Mouse (Mus musculus) intestine, postnatal 0 days (tissue): Measurements from ENCODE around the gene Gtf2a1. TPM values are rescaled to one million over a fixed set of nuclear protein-coding genes. Genes with fewer than 3 reads are reported as not detected.

Experiments
- ATAC-seq: fragments of 200-750 bp; cut with Nextera tagmentation; 2 replicates; pipeline ENCODE4 v1.8.0; 2017; ENCODE audit warnings: mild to moderate bottlenecking, moderate TSS enrichment, moderate library complexity
- H3K27ac ChIP-seq: fragments of 300-500 bp; sonication (generic); 2 replicates; pipeline ENCODE4 v1.5.1; 2014; ENCODE audit warnings: mild to moderate bottlenecking, low read depth, low read length, moderate library complexity
- H3K27me3 ChIP-seq: fragments of 300-500 bp; sonication (generic); replicated peaks from 2 replicates; pipeline ENCODE4 v1.6.1; 2014; ENCODE audit warnings: low read length, mixed read lengths; ENCODE audit not compliant: control insufficient read depth, insufficient read depth
- H3K36me3 ChIP-seq: fragments of 300-500 bp; sonication (generic); 2 replicates; pipeline ENCODE4 v1.6.1; 2014; ENCODE audit warnings: mild to moderate bottlenecking, moderate library complexity; ENCODE audit not compliant: control insufficient read depth, insufficient read depth
- H3K4me1 ChIP-seq: fragments of 300-500 bp; sonication (generic); replicated peaks from 2 replicates; pipeline ENCODE4 v1.6.1; 2014; ENCODE audit warnings: antibody characterized with exemption, low read length, mixed read lengths; ENCODE audit not compliant: control insufficient read depth, insufficient read depth
- H3K4me2 ChIP-seq: fragments of 300-500 bp; sonication (generic); replicated peaks from 2 replicates; pipeline ENCODE4 v1.6.1; 2014; ENCODE audit warnings: low read depth, mild to moderate bottlenecking, moderate library complexity
- H3K4me3 ChIP-seq: fragments of 300-500 bp; sonication (generic); 2 replicates; pipeline ENCODE4 v1.5.1; 2014; ENCODE audit warnings: low read depth, low read length
- H3K9ac ChIP-seq: fragments of 300-500 bp; sonication (generic); 2 replicates; pipeline ENCODE4 v1.6.1; 2014; ENCODE audit warnings: mild to moderate bottlenecking, low read depth, low read length
- H3K9me3 ChIP-seq: fragments of 300-500 bp; sonication (generic); 2 replicates; pipeline ENCODE4 v1.6.1; 2016; ENCODE audit warnings: mixed run types; ENCODE audit not compliant: control insufficient read depth
- CTCF ChIP-seq: sonication (generic); IDR thresholded peaks from 2 replicates; pipeline ENCODE4 v1.5.1; 2016; ENCODE audit warnings: low read depth, mild to moderate bottlenecking, control low read depth, antibody characterized with exemption, moderate library complexity
- WGBS: fragments of 180-500 bp; shearing (Covaris S2); extraction: QIAGEN DNeasy Blood & Tissue Kit; methylation state at CpG from one replicate; pipeline ENCODE4 v1.1.7; 2014; 5-methylcytosine and 5-hydroxymethylcytosine counted together
- polyA plus RNA-seq: library from polyadenylated mRNA; unstranded; fragments of >200 nt; fragmentation: Nextera tagmentation; extraction: Ambion mirVana; gene quantifications from 2 replicates; pipeline ENCODE4 v1.2.1, GENCODE M21; 2015

Gtf2a1 gene
- polyA plus RNA-seq, 1 experiment from 2014 or later: 15.3 TPM

DNA sequence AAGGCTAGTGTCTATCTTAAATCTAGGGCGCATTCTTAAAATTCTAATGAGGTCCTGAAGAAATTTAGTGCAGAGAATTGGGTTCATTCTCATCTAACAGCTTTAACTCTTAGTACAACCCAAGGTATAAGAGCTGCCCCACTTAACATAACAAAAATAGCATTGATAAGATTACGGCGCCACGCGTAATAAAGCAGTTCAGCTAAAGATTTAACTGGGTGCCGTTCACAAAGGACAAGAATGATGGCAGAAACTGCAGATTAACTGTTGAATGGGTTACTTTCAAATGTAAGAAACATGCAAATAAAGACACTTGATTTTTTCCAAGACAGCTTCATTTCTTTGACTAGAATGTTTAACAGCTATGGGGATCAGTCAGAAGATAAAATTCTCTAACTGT, 6.9 kb downstream of the Gtf2a1 start:
- H3K36me3 ChIP-seq: peaks cover 14% of the 10 kb centered on the region
- no peak overlapping the region for H3K9ac ChIP-seq
- no peak overlapping the region for H3K4me2 ChIP-seq
- no peak overlapping the region for H3K27ac ChIP-seq
- H3K9me3 ChIP-seq: no peaks in the 10 kb centered on the region
- no peaks in the 10 kb centered on the region for H3K27me3 ChIP-seq
- H3K4me3 ChIP-seq: no peak overlapping the region
- ATAC-seq: no peak
- 64% methylated on average over 6 of the region's 6 CpGs for WGBS
- H3K4me1 ChIP-seq: no peaks in the 10 kb centered on the region
- TF ChIP-seq CTCF: no peak

DNA sequence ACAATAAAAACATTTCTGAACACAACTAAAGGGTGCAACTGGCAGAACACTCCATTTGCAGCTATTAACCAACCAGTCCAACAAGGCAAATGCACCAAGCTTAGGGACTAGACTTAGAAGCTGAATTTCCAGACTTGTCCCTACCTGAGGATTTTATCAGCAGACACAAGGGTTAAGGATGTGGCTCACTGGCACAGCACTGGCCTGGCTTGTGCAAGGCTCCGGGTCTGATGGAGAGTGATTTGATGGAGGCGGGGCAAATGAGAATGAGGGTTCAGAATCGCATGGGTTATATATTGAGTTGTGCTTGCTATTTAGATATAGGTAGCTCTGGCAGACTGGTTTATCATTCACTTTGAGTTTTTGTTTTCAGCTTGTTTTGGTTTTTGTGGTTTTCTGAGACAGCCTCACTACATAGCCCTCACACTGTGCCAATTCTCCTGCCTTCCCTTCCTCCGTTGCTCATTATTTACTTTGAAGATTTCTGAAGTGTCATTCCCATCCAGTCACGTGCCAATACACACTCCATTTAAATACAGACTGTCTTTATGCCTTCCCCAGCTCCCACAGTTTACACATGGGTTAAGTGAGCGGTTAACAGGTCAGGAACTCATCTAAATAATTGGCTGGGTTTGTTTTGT, 7.8 kb downstream of the Gtf2a1 start:
- Histone ChIP-seq H3K36me3 (peaks cover 15% of the 10 kb centered on the region), H3K9ac (no peak overlapping the region), H3K27ac (no peak overlapping the region), H3K9me3 (no peaks in the 10 kb centered on the region), H3K4me3 (no peak overlapping the region), H3K4me1 (no peaks in the 10 kb centered on the region), H3K4me2 (no peak overlapping the region), H3K27me3 (no peaks in the 10 kb centered on the region)
- no peak for TF ChIP-seq CTCF
- 58% methylated on average over 6 of the region's 6 CpGs for WGBS
- no peak for ATAC-seq

DNA sequence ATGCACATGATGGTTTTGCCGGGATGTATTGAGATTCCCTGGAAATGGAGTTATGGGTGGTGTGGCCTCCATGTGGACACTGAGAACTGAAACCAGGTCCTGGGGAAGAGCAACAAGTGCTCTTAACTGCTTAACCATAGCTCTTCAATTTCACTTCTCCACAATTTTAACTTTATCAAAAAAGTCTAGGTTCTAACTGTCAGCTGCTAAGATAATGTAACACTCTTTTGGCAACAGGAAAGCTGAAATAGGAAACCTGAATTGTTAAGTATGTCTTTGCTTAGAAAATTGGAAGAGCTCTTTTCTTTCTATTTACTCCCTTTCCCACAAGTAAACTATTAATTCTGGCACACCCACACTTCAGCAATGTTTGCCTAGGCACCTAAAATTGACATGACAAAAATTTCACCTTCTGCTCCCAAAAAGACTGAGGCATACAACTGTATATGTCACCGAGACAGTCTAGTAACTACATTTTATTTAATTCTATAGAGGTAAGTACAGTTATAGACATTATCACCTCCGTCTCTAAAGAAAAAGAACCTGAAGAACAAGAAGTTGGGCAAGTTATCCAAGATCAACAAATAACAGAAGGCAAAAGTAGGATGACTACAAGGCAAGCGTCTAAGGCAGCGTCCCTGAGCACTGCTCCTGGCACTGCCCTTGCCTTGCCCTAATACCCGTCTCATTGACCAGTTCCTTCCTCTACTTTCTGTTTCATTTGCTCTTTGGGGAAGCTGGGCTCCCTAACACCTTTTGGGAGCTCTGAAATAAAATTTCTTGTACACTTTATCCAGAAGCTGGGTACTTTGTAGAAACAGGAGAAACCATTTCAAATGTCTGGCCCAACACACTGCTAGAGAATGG, 8.8 kb downstream of the Gtf2a1 start:
- Histone ChIP-seq H3K9me3 (no peaks in the 10 kb centered on the region), H3K27me3 (no peaks in the 10 kb centered on the region), H3K4me3 (no peak overlapping the region), H3K4me1 (no peaks in the 10 kb centered on the region), H3K9ac (no peak overlapping the region), H3K4me2 (no peak overlapping the region), H3K27ac (no peak overlapping the region), H3K36me3 (peaks cover 22% of the 10 kb centered on the region)
- 78% methylated on average over 6 of the region's 6 CpGs for WGBS
- TF ChIP-seq CTCF: no peak
- ATAC-seq: no peak

DNA sequence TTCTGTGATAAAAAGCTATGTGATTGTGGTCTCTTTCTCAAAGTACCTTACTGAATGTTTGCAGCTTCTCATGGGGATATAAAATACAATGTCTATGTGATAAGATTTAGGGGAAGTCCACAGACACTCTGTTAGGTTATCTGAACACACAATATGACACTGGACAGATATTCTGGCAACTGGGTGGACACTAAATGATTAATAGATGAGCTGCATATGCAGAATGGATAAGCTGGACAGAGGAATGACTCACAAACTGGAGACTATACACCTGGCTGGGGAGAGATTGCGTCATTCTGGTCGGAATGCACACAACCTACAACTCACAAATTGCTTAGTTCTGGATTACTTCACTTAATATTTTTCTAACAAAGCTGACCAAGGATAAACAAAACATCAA, 10.6 kb downstream of the Gtf2a1 start:
- H3K4me2 ChIP-seq: no peak overlapping the region
- ATAC-seq: peak; percentile 60
- H3K9me3 ChIP-seq: no peaks in the 10 kb centered on the region
- no peak for TF ChIP-seq CTCF
- 63% methylated on average over 2 of the region's 2 CpGs for WGBS
- H3K9ac ChIP-seq: no peak overlapping the region
- no peaks in the 10 kb centered on the region for H3K4me1 ChIP-seq
- H3K36me3 ChIP-seq: peaks cover 27% of the 10 kb centered on the region
- no peaks in the 10 kb centered on the region for H3K27me3 ChIP-seq
- H3K4me3 ChIP-seq: no peak overlapping the region
- no peak overlapping the region for H3K27ac ChIP-seq

DNA sequence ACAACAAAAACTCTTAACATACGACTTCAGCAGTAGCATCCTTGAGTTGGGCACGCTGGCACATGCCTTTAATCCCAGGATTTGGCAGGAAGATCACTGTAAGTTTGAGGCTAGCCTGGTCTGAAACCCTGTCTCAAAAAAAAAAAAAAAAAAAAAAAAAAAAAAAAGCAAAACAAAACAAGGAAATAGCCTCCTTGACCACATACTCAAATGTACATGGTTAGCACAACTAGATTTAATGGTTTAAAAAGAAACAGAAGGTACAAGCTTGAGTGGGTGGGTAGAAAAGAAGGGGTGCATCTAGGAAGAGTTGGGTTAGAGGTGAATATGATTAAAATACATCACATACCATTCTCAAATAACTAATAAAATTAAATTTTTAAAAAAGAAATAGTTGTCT, 18.6 kb downstream of the Gtf2a1 start:
- Histone ChIP-seq H3K9ac (no peak overlapping the region), H3K27me3 (no peaks in the 10 kb centered on the region), H3K36me3 (peaks cover 54% of the 10 kb centered on the region), H3K4me2 (no peak overlapping the region), H3K9me3 (no peaks in the 10 kb centered on the region), H3K4me3 (no peak overlapping the region), H3K4me1 (no peaks in the 10 kb centered on the region), H3K27ac (no peak overlapping the region)
- TF ChIP-seq CTCF: no peak
- ATAC-seq: no peak
- 93% methylated on average over 2 of the region's 2 CpGs for WGBS

DNA sequence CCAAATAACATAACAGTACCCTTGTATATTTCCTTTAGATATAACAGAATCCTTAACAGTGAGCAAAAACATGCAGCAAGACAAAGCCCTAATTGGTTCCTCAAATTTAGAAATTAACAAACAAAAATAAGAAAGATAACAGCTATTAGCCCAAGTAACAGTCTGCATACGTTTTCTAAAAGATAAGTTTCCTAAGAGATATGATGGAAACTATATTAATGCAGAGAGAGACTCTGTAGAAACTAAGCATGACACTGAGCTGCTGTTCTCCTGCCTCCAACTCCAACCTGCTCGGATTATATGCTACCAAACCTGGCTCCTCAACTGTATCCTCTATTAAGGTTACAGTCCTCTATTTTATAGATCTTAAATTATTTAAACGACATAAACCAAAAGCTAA, 21.0 kb downstream of the Gtf2a1 start:
- Histone ChIP-seq H3K9me3 (no peaks in the 10 kb centered on the region), H3K27ac (no peak overlapping the region), H3K36me3 (peaks cover 50% of the 10 kb centered on the region), H3K9ac (no peak overlapping the region), H3K4me3 (no peak overlapping the region), H3K4me2 (no peak overlapping the region), H3K4me1 (no peaks in the 10 kb centered on the region), H3K27me3 (no peaks in the 10 kb centered on the region)
- TF ChIP-seq CTCF: no peak
- no peak for ATAC-seq
- WGBS: 82% methylated on average over 3 of the region's 3 CpGs
